Mouse (Mus musculus): ENCODE measurements at regions not wholly inside any gene's neighbourhood (a gene's known extent, or its start where the extent isn't known, plus 50 kb on each side); places are given as distances from the start of the nearest gene placed in this dataset.

- no peak for DNase-seq (ENCODE audit: low read depth, low spot score)
Measured at GRCm38 (mm10) chr10:118711529-118711928, 158.5 kb downstream of the Dyrk2 start.

DNA sequence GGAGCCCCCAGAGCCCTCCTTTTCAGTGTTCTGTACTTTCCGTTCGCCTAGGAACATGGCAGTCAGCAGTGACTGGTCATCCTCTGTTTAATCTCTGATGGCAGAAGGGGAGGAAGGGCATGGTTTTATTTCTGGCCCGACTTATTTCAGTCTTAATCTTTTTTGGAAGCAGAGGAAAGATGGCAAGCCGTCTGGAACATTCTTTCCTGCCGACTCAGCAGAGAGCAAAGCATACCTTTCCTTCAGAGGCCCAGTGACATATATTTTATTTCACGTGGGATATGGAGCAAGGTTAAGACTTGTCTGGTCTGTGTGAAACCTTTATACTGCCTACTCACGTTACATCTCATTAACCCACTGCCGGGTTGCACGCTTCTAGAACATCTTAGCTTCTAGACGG, 158.1 kb downstream of the Dyrk2 start:
- no peak for DNase-seq (ENCODE audit: low read depth, low spot score)

GRCm38 (mm10) chr10:118712951-118713350, 157.1 kb downstream of the Dyrk2 start:
- no peak for DNase-seq (ENCODE audit: low read depth, low spot score)

DNA sequence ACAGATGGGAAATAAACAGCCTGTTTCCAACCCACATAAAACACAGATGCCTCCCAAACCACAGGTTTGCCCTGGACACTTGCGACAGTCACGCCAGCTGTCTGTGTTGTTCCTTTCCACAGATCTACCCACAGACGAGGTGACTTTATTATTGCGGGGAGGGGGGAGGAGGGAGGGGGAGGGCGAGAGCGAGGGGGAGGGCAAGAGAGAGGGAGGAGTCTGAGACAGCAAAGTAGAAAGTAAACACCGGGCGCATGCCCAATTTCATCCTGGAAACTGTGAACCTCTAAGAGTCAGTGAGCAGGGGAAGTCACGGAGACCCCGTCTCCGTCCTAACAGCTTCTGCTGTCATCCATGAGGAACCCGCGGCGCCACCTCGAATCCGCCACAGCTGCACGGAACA, 155.8 kb downstream of the Dyrk2 start:
- no peak for DNase-seq (ENCODE audit: low read depth, low spot score)

DNA sequence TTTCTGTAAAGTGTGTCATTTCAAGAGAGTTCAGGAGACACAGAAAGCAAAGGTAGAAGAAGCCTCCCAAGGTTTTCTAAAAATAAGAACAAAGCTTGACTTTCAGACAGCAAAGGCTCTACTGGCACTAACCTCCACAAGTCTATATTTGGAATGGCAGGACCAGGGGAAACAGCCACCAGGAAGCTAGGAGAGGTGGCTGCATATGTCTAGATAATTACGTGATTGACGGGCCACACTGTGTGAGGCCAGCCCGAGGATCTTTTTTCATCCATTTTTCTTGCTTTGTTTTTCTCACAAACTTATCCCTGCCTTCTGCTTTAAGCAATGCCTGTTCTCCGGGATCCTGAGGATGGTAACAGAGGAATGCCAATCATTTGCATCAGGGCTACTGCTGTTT, 155.4 kb downstream of the Dyrk2 start:
- no peak for DNase-seq (ENCODE audit: low read depth, low spot score)

DNA sequence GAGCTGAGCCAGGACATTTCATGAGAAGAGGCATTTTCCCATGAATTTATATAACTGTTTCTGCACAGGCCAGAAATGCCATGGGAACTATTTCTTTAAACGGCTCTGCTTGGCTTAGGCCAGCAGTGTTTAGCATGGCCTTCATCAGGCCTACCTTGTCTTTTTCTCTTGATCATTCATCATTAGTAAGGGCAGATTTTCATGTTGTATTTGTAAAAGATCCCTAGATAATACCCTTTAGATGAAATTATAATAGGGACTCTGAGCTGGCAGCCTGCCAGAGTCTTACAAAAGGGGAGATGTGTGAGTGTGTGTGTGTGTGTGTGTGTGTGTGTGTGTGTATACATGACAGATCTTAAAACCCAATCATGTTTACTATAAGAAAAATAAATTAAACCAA, 149.4 kb downstream of the Dyrk2 start:
- no peak for DNase-seq (ENCODE audit: low read depth, low spot score)

DNA sequence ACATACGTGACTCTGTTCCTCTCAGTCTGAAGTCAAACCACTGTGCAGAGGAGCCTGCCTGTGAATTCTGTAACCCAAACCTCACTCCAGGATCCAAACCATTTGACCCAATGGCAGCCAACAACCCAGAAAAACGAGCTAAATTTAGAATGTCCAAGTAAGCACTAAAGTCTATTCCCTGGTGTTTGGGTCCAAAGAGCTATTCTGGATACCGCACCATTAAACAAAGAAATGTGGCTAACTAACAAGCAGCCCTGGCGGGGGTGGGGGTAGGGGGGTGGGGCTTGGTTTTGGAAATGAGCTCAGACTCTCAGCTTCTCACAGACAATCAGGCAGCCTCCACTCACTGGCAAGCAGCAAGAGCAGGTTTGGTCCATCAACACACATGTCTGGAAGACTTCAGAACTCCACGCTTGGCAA, 147.9 kb downstream of the Dyrk2 start:
- DNase-seq (ENCODE audit: low read depth, low spot score): no peak

- DNase-seq (ENCODE audit: low read depth, low spot score): no peak
Measured at GRCm38 (mm10) chr10:118722671-118723070, 147.3 kb downstream of the Dyrk2 start.

DNA sequence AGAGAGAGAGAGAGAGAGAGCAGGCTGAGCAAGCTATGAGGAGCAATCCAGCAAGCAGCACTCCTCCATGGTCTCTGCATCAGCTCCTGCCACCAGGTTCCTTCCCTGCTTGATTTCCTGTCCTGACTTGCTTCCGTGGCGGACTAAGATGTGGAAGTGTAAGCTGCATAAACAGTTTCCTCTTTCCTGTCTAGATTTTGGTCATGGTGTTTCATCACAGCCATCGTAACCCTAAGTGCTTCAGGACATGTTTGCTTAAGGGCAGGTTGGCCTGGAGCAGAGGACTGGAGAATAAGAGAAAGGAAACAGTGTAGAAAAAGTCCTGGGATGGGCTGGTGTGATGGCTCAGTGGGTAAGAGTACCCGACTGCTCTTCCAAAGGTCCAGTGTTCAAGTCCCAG, 133.9 kb downstream of the Dyrk2 start:
- no peak for DNase-seq (ENCODE audit: low read depth, low spot score)

- no peak for DNase-seq (ENCODE audit: low read depth, low spot score)
Measured at GRCm38 (mm10) chr10:118737064-118737463, 132.9 kb downstream of the Dyrk2 start.

- no peak for DNase-seq (ENCODE audit: low read depth, low spot score)
Measured at GRCm38 (mm10) chr10:118739849-118740481, 130.0 kb downstream of the Dyrk2 start.

- DNase-seq (ENCODE audit: low read depth, low spot score): no peak
Measured at GRCm38 (mm10) chr10:118743831-118744230, 126.2 kb downstream of the Dyrk2 start.

DNA sequence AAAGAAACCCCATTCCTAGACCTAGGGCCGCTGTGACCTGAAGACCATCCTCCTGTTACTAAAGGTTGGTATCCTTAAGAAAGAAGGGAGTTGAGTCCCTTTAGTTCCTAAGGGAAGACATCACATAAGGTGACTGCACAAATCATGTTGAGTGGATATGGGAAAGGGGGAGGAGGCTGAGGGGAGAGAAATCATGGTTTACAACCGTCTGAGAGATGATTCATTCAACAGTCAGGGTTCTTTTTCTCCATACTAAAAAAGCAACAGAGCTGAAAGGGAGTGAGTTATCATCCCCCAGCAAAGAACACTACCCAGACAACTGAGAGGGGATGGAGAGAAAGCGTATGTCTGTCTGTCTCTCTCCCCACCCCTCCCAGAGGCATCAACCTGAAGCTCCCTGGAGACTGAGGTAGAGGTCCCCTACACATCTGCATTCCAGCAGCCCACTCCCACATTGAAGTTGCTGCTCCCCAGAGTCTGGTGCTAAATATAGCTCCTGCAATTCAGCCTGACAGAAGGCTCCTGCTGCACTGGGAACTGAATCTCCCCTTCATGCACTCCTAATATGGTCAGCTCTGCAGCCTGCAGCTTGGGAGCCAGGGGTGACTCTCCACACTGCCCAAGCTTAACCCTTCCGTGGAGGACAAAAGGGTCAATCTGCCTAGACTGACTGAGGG, 123.2 kb downstream of the Dyrk2 start:
- DNase-seq (ENCODE audit: low read depth, low spot score): no peak

GRCm38 (mm10) chr10:118749039-118749438, 121.0 kb downstream of the Dyrk2 start:
- no peak for DNase-seq (ENCODE audit: low read depth, low spot score)

DNA sequence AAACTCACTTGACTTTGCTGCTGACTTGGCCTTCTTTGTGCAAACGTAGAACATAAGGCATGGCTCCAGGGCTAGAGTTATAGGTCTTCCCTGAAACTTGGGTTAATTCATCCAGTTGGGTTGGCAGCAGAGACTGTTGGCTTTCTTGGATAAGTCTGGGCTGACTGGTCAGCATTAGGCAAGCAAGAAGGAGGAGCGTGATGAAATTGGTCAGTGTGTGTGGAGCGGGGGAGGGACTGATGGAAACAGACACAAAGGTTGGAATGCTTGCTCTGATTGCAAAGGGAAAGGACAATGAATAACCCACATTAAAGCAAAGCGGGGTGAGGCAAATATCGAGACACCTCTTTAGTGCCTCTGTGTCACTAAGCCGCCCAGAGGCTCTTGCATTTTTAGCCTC, 120.3 kb downstream of the Dyrk2 start:
- no peak for DNase-seq (ENCODE audit: low read depth, low spot score)

DNA sequence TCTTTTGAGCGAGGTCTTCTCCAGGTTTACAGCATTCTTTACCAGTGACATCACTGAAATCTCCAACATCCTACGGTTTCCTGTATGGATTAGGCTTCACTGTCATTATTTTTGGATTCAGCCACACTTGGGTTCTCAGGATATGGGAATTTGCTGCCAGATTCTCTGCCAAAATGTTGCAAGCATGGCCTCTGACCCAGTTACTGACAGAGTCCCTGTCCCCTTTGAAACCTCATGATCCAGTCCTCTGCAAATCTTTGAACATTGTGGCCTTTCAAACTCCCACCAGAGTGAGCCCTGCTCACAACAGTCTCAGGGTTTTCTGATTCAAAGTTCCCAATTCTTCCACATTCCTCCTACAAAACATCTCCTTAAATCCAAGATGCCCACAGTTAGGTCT, 118.9 kb downstream of the Dyrk2 start:
- no peak for DNase-seq (ENCODE audit: low read depth, low spot score)

DNA sequence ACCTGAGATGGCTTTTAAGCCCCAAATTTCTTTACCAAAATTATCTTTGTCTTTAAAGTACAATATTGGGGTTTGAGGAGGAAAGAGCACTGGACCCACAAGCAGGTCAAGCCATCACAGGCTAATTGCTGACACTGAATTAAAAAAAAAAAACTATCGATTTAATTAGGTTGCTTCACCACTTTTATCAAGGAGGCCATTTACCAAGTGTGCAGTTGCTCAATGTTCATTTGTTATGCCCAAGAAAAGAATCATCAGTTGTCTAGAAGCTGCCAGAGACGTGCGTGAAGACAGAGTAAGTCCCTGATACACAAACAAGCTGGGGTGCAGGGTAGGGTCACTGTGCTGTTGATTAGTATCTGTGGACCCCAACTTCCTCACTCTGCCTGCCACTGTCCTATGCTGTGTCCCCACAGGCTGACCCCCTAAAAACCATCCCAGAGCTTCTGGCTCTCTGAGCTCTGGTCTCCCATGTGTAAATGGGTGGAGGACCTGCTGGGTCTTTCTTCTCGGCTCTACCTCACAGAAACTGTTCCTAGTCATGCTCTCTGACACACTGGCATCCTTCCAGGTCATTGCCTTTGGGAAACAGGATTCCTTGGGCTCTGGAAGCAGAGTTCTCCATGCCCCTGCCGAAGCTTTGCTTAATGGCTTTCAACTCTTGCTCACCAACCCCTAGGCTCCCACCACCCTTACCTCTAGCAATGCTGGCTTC, 116.8 kb downstream of the Dyrk2 start:
- no peak for DNase-seq (ENCODE audit: low read depth, low spot score)

GRCm38 (mm10) chr10:118754791-118755190, 115.2 kb downstream of the Dyrk2 start:
- no peak for DNase-seq (ENCODE audit: low read depth, low spot score)

- DNase-seq (ENCODE audit: low read depth, low spot score): no peak
Measured at GRCm38 (mm10) chr10:118758825-118759471, 111.1 kb downstream of the Dyrk2 start.

- DNase-seq (ENCODE audit: low read depth, low spot score): no peak
Measured at GRCm38 (mm10) chr10:118760441-118760840, 109.6 kb downstream of the Dyrk2 start.

DNA sequence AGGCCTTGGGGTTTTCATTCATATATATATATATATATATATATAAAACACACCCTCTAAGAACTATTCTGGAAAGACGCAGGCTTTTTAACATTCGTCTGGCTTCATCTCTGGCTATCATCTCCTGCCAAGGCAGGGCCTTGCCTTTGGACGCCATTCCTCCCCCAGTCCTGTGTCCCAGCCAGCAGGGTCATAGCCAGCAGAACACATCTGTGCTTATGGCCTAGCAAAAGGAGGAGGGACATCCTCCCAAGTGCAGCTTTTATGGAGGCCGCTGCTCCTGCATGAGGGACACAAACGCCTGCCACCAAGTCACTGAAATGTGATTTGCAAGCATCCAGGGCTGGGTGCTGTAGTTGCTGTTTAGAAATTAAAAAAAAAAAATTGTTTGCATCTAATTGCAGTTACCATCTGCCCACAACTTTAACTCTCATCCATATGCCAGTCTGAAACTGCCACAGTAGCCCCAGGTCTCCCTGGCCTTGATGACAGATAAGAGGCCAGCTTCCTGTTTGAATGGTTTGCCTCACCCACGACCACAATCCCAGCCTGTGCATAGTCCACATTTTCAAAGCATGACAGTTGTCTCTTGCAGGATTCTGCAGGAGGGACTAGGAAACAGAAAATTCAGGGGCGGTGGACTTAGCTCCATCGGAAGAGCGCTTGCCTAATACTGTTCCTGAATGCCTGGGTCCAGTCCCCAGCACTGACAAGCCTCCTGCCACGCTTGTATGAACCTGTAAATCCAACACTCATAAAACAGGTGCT, 108.7 kb downstream of the Dyrk2 start:
- DNase-seq (ENCODE audit: low read depth, low spot score): no peak

GRCm38 (mm10) chr10:118765051-118765450, 105.0 kb downstream of the Dyrk2 start:
- DNase-seq (ENCODE audit: low read depth, low spot score): no peak
